Mouse (Mus musculus) forebrain, embryonic 10.5 days (tissue): ENCODE measurements at regions not wholly inside any gene's neighbourhood (a gene's known extent, or its start where the extent isn't known, plus 50 kb on each side); places are given as distances from the start of the nearest gene placed in this dataset.

ENCODE experiments used
- DNase-seq: peaks from one replicate; pipeline ENCODE4 v3.0.0-alpha.2; 2017; ENCODE audit warnings: low spot score; ENCODE audit errors: extremely low spot score
- H3K27ac ChIP-seq: fragments of 300-500 bp; sonication (generic); 2 replicates; pipeline ENCODE4 v1.5.1; 2016; ENCODE audit warnings: mild to moderate bottlenecking
- H3K27me3 ChIP-seq: fragments of 300-500 bp; sonication (generic); 2 replicates; pipeline ENCODE4 v1.6.1; 2016; ENCODE audit warnings: mild to moderate bottlenecking; ENCODE audit not compliant: poor library complexity, severe bottlenecking
- H3K36me3 ChIP-seq: fragments of 300-500 bp; sonication (generic); replicated peaks from 2 replicates; pipeline ENCODE4 v1.6.1; 2016; ENCODE audit warnings: mild to moderate bottlenecking, moderate library complexity
- H3K4me1 ChIP-seq: fragments of 300-500 bp; sonication (generic); 2 replicates; pipeline ENCODE4 v1.6.1; 2016
- H3K4me3 ChIP-seq: fragments of 300-500 bp; sonication (generic); 2 replicates; pipeline ENCODE4 v1.5.1; 2016; ENCODE audit warnings: mild to moderate bottlenecking, moderate library complexity
- H3K9me3 ChIP-seq: fragments of 300-500 bp; sonication (generic); 2 replicates; pipeline ENCODE4 v1.6.1; 2016; ENCODE audit warnings: mild to moderate bottlenecking, moderate library complexity
- WGBS: fragments of 180-500 bp; shearing (Covaris S2); methylation state at CpG from one replicate; pipeline ENCODE4 v1.1.7; 2016; 5-methylcytosine and 5-hydroxymethylcytosine counted together

DNA sequence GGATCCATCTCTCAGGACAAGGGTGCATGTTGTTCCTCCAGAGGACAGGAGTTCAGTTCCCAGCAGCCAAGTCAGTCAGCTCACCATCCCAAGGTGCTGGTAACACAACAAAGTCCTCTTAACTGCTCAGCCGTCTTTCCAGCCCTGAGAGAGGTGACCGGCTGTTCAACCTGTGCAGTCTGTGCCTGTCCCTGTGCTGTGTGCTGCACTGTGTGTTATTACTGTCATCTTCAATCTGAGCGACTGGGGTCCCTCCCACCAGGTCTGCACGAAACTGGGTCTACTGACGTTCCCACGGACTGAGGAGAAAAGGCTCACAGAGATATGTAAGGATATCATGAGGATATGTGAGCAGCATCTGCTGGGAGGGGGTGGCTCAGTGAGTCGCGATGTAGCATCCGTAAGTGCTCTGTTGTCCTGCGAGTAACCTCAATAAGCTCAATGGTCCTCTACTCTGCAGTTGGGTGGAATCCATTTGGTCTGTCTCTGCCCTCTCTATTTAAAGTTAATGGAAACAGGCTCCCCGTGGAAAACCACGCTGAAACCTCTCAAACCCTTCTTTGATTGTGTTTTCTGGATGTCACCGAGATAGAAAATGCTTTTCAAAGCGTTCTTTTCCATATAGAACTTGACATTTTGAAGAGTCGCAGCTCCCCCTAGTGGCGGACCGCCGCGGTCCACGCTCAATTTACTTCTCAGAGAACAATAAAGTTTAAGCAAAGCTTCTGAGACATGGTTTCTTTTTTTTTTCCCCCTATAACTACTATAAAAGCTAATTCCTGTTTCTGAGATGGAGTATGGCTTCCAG is 87.1 kb upstream of the Intu start:
- H3K36me3 ChIP-seq, result no peaks in the 10 kb centered on the region
- H3K27me3 ChIP-seq, result no peaks in the 10 kb centered on the region
- WGBS, result 36% methylated on average over 20 of the region's 20 CpGs
- H3K27ac ChIP-seq, result peak overlapping the region; percentile 68
- peak; percentile 83 for DNase-seq
- peak overlapping the region; percentile 5; the same call in 1 of the 2 replicates for H3K4me3 ChIP-seq
- H3K9me3 ChIP-seq, result no peaks in the 10 kb centered on the region
- peaks cover 22% of the 10 kb centered on the region for H3K4me1 ChIP-seq

DNA sequence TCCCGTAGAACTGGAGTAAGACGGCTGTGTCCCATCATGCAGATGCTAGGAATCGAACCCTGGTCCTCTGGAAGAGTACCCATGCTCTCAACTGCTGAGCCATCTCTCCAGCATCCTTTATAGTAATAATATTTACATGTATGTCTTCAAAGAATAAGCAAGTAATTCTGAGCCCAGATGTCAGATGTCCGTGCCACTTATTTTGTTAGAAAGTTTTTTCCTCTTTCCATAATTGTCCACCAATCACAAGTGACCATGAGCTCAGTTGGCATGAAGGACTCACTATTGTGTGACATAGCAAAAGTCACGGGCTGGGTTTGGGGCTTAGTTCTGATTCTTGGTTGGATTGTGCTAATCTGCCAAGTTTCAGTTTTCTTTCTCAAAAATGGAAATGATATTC is 78.1 kb upstream of the Intu start:
- 91% methylated on average over 5 of the region's 5 CpGs for WGBS
- Histone ChIP-seq H3K4me1 (peaks cover 11% of the 10 kb centered on the region), H3K4me3 (no peak overlapping the region), H3K27me3 (no peaks in the 10 kb centered on the region), H3K9me3 (no peaks in the 10 kb centered on the region), H3K27ac (no peak overlapping the region), H3K36me3 (no peaks in the 10 kb centered on the region)
- DNase-seq, result no peak

DNA sequence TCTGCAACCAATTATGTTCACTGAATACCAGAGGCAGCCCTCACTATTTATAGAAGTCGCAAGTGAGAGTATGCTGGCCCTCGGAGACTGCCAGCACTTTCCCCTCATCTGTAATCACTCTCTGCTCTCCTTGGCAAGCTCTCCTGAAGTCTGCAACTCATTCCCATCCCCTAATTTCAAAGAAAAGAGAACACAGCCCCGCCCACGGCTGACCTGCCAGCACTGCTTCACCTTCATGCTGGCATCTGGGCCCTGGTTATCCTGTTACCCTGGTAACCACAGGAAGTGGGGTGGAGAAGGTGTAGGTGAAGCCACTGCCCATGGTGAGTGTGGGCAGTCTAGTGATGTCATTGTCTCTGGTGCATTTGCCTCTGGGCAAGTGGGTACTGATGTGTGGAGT is 77.5 kb upstream of the Intu start:
- no peaks in the 10 kb centered on the region for H3K27me3 ChIP-seq
- no peaks in the 10 kb centered on the region for H3K9me3 ChIP-seq
- peak; percentile 38 for DNase-seq
- 55% methylated on average over 4 of the region's 4 CpGs for WGBS
- H3K4me3 ChIP-seq, result no peak overlapping the region
- H3K27ac ChIP-seq, result peak overlapping the region; percentile 32; the same call in 1 of the 2 replicates
- H3K36me3 ChIP-seq, result no peaks in the 10 kb centered on the region
- H3K4me1 ChIP-seq, result peaks cover 11% of the 10 kb centered on the region

DNA sequence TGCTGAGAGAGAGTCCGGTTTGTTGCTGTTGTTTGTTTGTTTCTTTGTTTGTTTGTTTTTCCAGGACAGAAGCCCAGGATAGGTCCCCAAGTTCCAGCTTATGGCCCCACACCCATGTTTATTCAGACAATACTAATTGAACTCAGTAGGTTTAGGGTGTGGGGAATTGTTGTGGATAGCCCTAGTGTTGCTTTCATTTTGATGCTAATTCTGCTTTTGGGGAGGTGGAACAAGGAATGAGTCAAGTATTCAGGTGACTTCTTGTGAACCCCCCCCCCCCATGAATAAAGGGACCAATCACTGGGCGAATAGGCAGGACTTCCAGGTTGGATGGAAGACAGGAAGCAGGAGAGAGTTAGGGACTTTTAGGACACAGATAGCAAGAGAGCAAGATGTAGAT is 75.0 kb upstream of the Intu start:
- H3K9me3 ChIP-seq, result no peaks in the 10 kb centered on the region
- no peak for DNase-seq
- H3K27me3 ChIP-seq, result no peaks in the 10 kb centered on the region
- H3K27ac ChIP-seq, result no peak overlapping the region
- no peak overlapping the region for H3K4me3 ChIP-seq
- H3K4me1 ChIP-seq, result peaks cover 11% of the 10 kb centered on the region
- WGBS, result 67% methylated on average over 2 of the region's 2 CpGs
- no peaks in the 10 kb centered on the region for H3K36me3 ChIP-seq

DNA sequence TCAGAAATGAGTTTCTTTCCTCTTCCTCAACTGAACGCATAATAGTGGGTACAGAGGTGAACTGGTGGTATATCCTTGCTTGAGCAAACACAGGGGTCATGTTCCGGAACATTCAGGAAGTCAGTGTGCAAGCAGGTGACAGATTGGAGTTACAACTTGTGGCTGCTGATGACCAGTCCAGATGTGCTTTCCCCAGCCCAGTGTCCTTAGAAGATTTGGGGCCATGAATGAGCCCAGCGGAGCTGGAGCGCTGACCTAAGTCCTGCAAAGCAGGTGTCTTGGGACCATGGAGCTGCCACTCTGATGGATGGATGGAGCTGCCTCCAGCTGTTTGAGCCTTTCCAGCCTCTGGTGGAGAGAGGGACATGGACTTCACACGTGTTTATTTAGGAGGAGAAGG is 72.6 kb upstream of the Intu start:
- Histone ChIP-seq H3K4me3 (no peak overlapping the region), H3K27ac (no peak overlapping the region), H3K36me3 (no peaks in the 10 kb centered on the region), H3K27me3 (no peaks in the 10 kb centered on the region), H3K4me1 (peaks cover 7% of the 10 kb centered on the region), H3K9me3 (no peaks in the 10 kb centered on the region)
- DNase-seq, result no peak
- 85% methylated on average over 5 of the region's 5 CpGs for WGBS

DNA sequence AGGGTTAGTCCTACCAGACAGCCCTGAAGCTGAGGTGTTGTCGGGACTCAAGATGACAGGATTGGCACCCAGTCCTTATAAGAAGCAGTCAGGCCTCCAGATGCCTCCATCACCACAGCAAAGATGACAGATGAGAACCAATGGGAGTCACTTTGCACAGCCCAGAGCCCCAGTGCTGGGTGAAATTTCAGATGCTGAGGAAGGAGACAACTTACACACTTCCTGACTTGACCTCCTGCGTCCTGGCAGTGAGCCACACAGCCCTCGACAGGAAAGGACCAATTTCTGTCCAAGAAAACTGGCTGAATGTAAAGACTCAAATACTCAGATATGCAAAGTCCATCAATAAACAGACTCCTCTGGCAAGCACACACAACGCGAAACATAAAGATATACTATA is 67.6 kb upstream of the Intu start:
- DNase-seq, result no peak
- no peaks in the 10 kb centered on the region for H3K4me1 ChIP-seq
- no peaks in the 10 kb centered on the region for H3K36me3 ChIP-seq
- H3K4me3 ChIP-seq, result no peak overlapping the region
- H3K27ac ChIP-seq, result no peak overlapping the region
- 89% methylated on average over 5 of the region's 5 CpGs for WGBS
- H3K9me3 ChIP-seq, result peaks cover 4% of the 10 kb centered on the region; the same call in 1 of the 2 replicates
- no peaks in the 10 kb centered on the region for H3K27me3 ChIP-seq

DNA sequence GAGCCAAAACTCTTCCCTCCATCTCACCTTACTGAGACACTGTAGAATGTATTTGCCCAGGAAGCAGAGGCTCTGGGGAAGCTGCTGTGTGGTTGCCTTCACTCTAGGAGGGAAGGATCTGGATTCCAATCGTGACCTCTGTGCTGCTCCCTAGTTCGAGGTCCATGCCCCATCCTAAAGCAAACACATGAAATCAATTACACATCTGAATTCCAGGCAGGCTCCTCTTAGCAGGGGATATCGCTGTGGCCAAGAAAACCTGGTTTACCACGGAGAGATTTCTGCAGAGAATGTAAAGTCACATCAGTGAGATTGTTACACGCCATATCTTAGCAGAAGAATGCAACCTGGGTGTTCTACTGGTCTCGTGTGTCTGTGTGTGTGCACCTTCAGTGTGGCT is 61.0 kb upstream of the Intu start:
- no peaks in the 10 kb centered on the region for H3K27me3 ChIP-seq
- H3K4me1 ChIP-seq, result no peaks in the 10 kb centered on the region
- no peak for DNase-seq
- H3K27ac ChIP-seq, result no peak overlapping the region
- no peak overlapping the region for H3K4me3 ChIP-seq
- peaks cover 7% of the 10 kb centered on the region; the same call in 1 of the 2 replicates for H3K9me3 ChIP-seq
- H3K36me3 ChIP-seq, result no peaks in the 10 kb centered on the region
- 66% methylated on average over 6 of the region's 6 CpGs for WGBS

DNA sequence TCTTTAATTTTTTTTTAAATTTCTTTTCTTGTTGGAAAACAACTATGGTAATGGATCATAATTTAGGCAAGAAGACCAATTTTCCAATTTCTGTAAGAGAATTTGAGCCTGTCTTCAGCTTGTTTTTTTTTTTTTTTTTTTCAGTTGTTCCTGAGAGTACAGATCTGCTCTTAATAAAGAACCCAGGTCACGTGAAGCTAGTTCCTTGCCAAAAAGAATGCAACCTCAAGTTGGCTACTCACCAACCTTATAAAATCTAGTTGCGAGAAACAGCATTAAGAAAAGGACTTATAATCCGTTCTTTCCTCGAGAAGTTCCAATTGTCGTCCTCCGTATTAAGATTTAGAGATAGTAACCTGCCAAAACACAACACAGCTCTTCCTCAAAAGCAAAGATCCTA is 58.3 kb upstream of the Intu start:
- WGBS, result 93% methylated on average over 6 of the region's 6 CpGs
- Histone ChIP-seq H3K9me3 (peaks cover 7% of the 10 kb centered on the region; the same call in 1 of the 2 replicates), H3K36me3 (no peaks in the 10 kb centered on the region), H3K27ac (no peak overlapping the region), H3K4me1 (no peaks in the 10 kb centered on the region), H3K4me3 (no peak overlapping the region), H3K27me3 (no peaks in the 10 kb centered on the region)
- DNase-seq, result no peak

DNA sequence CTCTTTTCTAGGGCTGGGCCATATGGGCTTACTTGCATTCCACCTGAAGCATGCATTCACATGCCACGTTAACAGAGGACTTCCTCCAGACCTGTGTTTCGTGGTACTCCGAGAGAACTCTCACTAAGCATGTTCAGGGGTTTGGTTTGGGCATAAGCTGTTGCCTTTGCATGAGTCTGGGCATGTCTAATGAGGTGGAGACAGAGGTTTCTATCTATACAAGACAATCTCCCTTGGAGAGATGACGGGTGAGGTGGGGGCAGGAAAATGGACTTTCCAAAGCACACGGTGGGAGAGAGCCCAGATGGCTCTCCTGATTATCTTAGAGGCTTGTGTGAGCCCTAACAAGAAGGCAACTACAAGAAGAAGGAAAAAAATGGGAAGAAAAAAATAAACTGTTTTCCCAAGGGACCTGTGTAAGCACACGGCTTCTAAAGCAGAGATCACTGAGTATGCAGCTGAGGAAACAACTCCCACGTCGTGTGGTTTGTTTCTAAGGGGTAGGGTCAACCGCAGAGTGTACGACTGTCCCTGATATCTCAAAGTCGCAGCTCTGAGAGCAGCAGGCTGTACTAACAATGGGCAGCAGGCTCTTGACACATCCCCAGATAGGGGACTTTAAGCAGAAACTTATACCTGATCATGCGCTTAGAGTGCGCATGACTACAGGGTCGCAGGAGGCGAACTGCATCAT is 50.7 kb upstream of the Intu start:
- no peak overlapping the region for H3K4me3 ChIP-seq

More for the DNA sequence above, 50.7 kb upstream of the Intu start:
- 88% methylated on average over 15 of the region's 15 CpGs for WGBS
- no peaks in the 10 kb centered on the region for H3K27me3 ChIP-seq
- H3K9me3 ChIP-seq, result no peaks in the 10 kb centered on the region
- no peaks in the 10 kb centered on the region for H3K36me3 ChIP-seq
- H3K27ac ChIP-seq, result no peak overlapping the region
- no peak for DNase-seq
- H3K4me1 ChIP-seq, result peaks cover 5% of the 10 kb centered on the region; the same call in 1 of the 2 replicates
